Mouse (Mus musculus): ENCODE measurements around the gene Ltbp3.
A peak's percentile ranks its signal among the peaks of the same experiment; 100 is the strongest.

Ltbp3 gene

GRCm38 (mm10) chr19:5740320-5741317, at the start of gene Ltbp3:
TSS of gene Ltbp3 (plus strand) at chr19:5740904.
- peak; percentile 43 for DNase-seq

DNA sequence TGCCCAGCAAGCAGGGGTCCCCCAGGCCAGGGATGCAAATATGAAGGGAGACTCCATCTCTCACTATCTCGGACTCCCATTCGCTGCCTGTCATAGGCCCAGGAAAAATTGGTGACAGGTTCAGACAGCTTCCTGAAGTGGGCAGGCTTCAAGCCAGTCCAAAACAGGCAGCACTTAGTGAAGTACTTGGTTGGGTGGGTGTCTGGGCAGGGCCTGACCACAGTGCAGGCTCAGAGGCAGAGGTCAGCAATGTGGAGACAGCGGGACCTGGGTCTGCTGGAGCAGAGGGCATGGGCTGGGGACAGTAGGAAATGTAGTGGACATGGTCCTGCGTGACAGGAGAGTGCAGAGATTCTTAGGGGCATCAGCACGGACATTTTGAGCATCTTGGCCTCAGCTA, 49.1 kb upstream of the Ltbp3 start:
- no peak for DNase-seq

- peak; percentile 61 for DNase-seq
These were observed 48.4 kb upstream of the Ltbp3 start for GRCm38 (mm10) chr19:5692086-5692912.

DNA sequence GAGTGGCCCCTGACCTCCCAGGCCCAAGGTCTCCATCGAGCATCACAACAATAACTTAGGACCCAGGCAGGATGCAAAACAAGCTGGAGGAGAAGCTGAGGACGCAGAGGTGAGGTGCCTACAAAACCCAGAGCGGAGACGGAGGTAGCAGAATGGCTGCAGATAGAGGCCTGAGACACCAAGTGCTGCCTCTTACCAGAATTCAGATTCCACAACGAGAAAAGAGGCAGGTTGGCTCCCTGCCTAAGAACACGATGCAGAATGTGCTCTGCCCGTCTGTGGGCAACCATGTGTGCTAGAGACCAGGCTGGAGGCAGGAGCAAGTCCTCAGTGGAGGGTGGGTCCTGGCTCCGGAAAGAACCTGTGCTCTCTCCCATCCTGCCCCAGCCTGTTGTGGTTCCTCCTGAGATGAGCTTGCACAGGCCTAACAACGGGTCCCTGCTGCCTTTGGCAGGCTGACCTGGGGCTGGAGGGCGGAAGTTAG, 47.7 kb upstream of the Ltbp3 start:
- no peak for DNase-seq

GRCm38 (mm10) chr19:5693801-5694200, 46.9 kb upstream of the Ltbp3 start:
- DNase-seq: no peak

DNA sequence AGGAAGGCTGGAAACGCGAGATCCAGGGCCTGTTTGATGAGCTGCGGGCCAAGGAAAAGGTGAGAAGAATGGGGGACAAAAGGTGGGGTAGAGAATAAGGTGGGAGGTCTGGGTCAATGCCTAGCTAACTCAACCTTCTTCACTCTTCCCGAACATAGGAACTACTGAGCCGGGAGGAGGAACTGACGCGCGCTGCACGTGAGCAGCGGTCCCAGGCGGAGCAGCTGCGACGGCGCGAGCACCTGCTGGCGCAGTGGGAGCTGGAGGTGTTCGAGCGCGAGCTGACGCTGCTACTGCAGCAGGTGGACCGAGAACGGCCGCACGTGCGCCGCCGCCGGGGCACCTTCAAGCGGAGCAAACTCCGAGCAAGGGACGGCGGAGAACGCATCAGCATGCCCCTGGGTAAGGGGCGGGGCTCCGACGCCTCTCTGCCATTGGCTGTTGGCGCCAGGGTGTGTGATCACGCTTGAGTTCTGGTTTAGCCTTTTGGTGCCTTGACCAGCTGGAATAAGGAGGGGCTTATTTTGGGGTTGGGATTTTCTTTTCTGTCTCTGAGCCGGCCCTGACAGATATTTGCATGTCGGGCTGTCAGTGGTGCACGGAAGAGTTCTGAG, 44.7 kb upstream of the Ltbp3 start:
- DNase-seq: no peak

DNA sequence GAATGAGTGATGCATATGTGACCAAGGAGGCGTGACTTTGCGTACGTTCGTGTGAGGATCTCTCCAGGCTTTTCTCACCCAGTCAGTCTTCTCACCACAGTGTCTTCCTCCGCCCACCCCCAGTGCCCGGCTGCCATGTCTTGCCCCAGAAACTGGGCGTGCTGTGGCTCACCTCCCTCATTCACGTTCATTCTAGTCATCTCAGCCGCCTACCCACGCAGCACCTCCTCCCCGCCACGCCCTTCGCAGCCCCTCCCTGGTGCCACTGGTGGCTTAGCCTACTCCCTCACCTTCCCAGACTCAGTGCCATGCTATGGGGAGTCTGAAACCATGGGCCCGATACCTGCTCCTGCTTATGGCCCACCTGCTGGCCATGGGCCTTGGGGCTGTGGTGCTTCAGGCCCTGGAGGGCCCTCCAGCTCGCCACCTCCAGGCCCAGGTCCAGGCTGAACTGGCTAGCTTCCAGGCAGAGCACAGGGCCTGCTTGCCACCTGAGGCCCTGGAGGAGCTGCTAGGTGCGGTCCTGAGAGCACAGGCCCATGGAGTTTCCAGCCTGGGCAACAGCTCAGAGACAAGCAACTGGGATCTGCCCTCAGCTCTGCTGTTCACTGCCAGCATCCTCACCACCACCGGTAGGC, 36.4 kb upstream of the Ltbp3 start, which contains the start of gene Kcnk7:
Gene Kcnk7 (plus strand): TSS at position 205 of the 638 bp plus-strand sequence.
- DNase-seq: no peak

DNA sequence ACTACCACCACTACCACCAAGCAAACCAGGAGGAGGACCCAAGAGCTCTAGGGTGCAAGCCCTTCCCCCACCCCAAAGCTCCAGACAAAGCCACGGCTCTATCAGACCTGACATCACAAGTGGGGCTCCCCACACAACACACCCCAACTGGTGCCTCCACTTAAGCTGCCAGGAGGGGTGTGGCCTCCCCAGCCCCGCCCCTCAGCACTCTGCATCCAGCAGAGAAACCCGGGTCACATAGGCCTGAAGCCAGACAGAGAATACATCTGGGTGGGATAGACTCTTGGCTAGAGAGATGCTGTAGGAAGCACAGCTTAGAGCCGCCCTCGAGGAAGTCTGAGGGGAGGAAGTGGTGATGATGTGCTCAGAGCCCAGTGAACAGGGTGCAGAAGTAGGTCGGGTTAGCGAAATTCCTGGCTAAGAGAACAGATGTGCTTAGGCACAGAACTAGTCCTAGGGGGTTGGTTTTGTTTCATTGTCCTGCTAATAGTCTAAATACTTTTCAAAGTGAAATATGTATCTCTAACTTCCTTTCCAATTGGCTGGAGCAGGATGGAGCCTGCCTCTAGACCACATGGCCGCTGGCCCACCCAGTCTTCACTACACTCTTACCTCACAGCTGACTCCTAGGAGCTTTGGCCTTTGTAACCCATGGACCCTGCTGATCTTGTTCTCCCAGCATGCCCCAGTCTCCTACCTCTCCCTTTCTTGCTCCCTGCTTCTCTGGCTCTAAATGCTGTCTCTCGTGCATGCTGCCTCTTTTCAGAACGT, 35.7 kb upstream of the Ltbp3 start:
- DNase-seq: no peak

GRCm38 (mm10) chr19:5710068-5710467, 30.6 kb upstream of the Ltbp3 start:
- DNase-seq: no peak

GRCm38 (mm10) chr19:5710581-5710980, 30.1 kb upstream of the Ltbp3 start:
- no peak for DNase-seq

GRCm38 (mm10) chr19:5711218-5711617, 29.5 kb upstream of the Ltbp3 start:
- DNase-seq: peak; percentile 68

DNA sequence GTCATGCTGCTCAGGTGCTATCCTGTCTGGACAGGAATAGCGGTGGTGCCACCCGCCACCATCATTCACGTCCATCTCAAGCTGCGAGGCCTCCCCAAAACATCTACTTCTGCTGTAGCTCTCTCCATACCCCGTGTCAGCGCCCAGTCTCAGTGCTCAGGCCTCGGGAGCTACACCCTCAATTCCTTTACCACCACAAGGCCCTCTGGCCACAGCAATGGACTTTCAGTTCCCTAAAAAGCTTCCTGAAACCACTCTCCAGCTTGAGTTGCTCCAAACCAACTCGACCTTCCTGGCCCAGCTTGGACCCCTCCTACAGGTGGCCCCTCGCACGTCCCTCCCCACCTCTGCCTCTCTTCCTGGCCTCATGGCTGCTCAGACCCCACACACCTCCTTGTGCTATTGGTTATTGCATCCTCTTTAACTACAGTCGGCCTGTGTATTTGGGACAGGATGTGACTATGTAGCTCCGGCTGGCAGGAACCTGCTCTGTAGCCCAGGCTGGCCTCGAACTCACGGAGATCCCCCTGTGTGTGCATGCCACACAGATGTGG, 28.7 kb upstream of the Ltbp3 start:
- no peak for DNase-seq

GRCm38 (mm10) chr19:5713255-5713654, 27.4 kb upstream of the Ltbp3 start:
- no peak for DNase-seq

GRCm38 (mm10) chr19:5713730-5714129, 27.0 kb upstream of the Ltbp3 start:
- DNase-seq: peak; percentile 82

- DNase-seq: no peak
These were observed 24.7 kb upstream of the Ltbp3 start for GRCm38 (mm10) chr19:5715793-5716688.

- no peak for DNase-seq
These were observed 23.7 kb upstream of the Ltbp3 start for GRCm38 (mm10) chr19:5716955-5717354.

GRCm38 (mm10) chr19:5721233-5721632, 19.5 kb upstream of the Ltbp3 start:
- no peak for DNase-seq

DNA sequence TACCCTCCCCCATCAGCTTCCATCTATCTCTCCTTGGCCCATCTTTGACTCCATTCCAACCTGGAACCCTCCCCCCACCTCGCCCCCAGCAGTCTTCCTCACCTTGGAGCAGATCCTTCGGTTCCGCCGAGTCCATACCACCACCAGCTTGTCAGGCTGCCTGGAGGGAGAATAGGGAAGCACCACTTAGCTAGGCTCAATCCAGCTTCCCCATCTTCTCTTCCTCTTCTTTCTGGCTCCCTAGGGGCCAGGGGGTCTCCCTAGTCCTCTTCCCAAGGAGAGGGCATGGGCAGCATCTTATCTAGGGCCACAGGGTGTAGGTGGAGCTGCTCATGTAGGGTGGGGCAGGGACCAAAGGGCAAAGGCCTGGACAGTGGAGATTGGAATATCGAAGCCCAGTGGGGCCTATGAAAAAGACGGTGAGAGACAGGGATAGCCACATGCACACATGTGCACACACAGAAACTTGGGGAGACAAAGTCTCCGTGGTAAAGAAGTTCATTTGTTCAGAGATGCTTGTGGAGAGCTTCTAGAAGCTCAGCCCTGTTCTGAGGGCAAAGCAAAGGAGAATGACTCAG, 17.8 kb upstream of the Ltbp3 start:
- DNase-seq: no peak

DNA sequence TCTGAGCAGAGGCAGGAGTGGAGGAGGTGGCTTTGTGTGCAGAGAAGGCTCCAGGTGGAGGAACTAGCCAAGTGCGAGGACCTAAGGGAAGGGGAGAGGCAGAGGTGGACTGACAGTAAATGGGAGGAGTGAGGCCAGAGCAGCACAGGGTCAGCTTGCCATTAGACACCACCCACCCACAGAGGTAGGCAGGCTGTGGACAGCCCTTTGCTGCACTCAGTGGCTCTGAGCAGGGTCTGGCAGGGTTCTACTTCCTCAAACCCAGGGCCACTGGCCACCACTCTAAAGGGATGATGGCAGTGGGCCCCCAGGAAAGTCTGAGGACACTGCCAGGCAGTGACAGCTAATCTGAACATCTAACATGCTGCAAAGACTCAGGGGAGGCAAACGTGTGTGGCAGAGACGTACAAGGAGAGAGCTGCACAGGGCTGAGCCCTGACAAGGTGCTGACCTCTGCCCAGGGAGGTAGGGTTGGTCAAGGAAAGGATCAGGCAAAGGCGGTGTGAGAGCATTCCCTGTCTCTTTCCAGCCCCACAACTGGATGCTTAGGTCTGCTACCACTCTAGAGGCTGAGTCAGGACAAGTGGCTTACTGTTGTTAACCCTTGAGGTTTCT, 16.7 kb upstream of the Ltbp3 start:
- no peak for DNase-seq

Measured in kidney, adult 11 months (tissue).